Mouse (Mus musculus): Measurements from ENCODE around the gene Abcg1. TPM values are rescaled to one million over a fixed set of nuclear protein-coding genes. Genes with fewer than 3 reads are reported as not detected.
A peak's percentile ranks its signal among the peaks of the same experiment; 100 is the strongest.

The Abcg1 gene
- total and polyA plus RNA-seq, 2 experiments: 3.4 to 5.0 TPM

DNA sequence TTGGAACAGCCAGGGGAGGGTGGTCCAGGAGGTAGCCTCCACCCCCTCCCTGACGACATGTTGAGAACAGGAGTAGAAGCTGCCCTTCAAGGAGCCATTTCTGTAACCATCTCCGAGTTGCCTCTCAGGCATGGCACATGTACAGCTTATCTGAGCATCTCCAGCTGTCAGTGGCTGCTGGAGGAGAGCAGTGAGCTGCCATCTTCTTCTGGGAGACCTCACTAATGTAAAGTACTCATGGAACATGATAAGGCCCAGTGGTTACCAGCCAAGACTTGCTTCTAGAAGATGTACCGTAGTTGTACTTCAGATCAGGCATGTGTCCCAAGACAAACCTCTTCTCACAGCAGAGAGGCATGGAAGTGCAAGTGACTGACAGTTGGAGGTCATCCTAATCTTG lies 28.0 kb downstream of the Abcg1 start:
- peaks cover 9% of the 10 kb centered on the region for H3K4me1 ChIP-seq (ENCODE audit: control insufficient read depth, insufficient read depth, low read length)
- H3K9ac ChIP-seq (ENCODE audit: low read depth, low read length): no peak overlapping the region
- no peak overlapping the region for H3K4me3 ChIP-seq (ENCODE audit: insufficient read depth, low read depth, low read length)
- 92% methylated on average over 3 of the region's 3 CpGs for WGBS
- DNase-seq (ENCODE audit: extremely low read depth, low read depth, low spot score): no peak
- H3K27me3 ChIP-seq (ENCODE audit: control insufficient read depth, insufficient read depth, low read length): no peaks in the 10 kb centered on the region
- no peak for TF ChIP-seq CTCF (IDR thresholded peaks at IDR 0.05; ENCODE audit: low read depth, low read length)
- no peak for TF ChIP-seq POLR2A (IDR thresholded peaks at IDR 0.05; ENCODE audit: extremely low read depth, insufficient read depth, low read length)
- peaks cover 4% of the 10 kb centered on the region; the same call in 1 of the 2 replicates for H3K79me2 ChIP-seq (ENCODE audit: control insufficient read depth, insufficient read depth, low read length)
- H3K36me3 ChIP-seq (ENCODE audit: control insufficient read depth, insufficient read depth, low read length): no peaks in the 10 kb centered on the region
- no peak overlapping the region for H3K27ac ChIP-seq (replicated peaks; ENCODE audit: insufficient read depth, low read depth, low read length)

- Histone ChIP-seq H3K27ac (replicated peaks; ENCODE audit: insufficient read depth, low read depth, low read length) (no peak overlapping the region), H3K4me3 (ENCODE audit: insufficient read depth, low read depth, low read length) (no peak overlapping the region), H3K9ac (ENCODE audit: low read depth, low read length) (no peak overlapping the region), H3K4me1 (ENCODE audit: control insufficient read depth, insufficient read depth, low read length) (peaks cover 9% of the 10 kb centered on the region), H3K27me3 (ENCODE audit: control insufficient read depth, insufficient read depth, low read length) (no peaks in the 10 kb centered on the region), H3K36me3 (ENCODE audit: control insufficient read depth, insufficient read depth, low read length) (no peaks in the 10 kb centered on the region), H3K79me2 (ENCODE audit: control insufficient read depth, insufficient read depth, low read length) (peaks cover 4% of the 10 kb centered on the region; the same call in 1 of the 2 replicates)
- TF ChIP-seq POLR2A (IDR thresholded peaks at IDR 0.05; ENCODE audit: extremely low read depth, insufficient read depth, low read length) (no peak), CTCF (IDR thresholded peaks at IDR 0.05; ENCODE audit: low read depth, low read length) (no peak)
- DNase-seq (ENCODE audit: extremely low read depth, low read depth, low spot score): no peak
- WGBS: 85% methylated on average over 7 of the region's 7 CpGs
These were observed 28.7 kb downstream of the Abcg1 start for GRCm38 (mm10) chr17:31086196-31086595.

DNA sequence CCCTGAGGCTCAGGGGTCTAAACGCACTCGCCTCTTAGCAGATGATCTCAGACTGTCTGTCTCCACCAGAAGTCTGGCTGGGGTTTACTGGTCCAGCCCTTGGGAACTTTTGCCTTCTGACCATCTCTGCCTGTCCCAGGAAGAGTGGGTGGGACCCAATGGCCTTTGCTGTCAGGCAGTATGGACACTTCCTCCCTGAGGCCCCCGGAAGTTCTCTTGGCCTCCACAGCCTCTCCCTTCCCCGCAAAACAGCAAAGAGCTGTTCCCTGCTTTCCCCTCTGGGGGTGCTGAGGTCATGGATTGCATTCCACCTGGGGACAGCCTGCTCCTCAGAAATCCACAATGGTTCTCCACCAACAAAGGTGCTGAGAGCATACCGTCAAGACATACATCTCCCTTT lies 31.2 kb downstream of the Abcg1 start:
- peaks cover 9% of the 10 kb centered on the region for H3K4me1 ChIP-seq (ENCODE audit: control insufficient read depth, insufficient read depth, low read length)
- H3K79me2 ChIP-seq (ENCODE audit: control insufficient read depth, insufficient read depth, low read length): peaks cover 4% of the 10 kb centered on the region; the same call in 1 of the 2 replicates
- WGBS: 56% methylated on average over 5 of the region's 5 CpGs
- no peak overlapping the region for H3K4me3 ChIP-seq (ENCODE audit: insufficient read depth, low read depth, low read length)
- no peaks in the 10 kb centered on the region for H3K27me3 ChIP-seq (ENCODE audit: control insufficient read depth, insufficient read depth, low read length)
- no peak for DNase-seq (ENCODE audit: extremely low read depth, low read depth, low spot score)
- no peak for TF ChIP-seq POLR2A (IDR thresholded peaks at IDR 0.05; ENCODE audit: extremely low read depth, insufficient read depth, low read length)
- no peak for TF ChIP-seq CTCF (IDR thresholded peaks at IDR 0.05; ENCODE audit: low read depth, low read length)
- H3K36me3 ChIP-seq (ENCODE audit: control insufficient read depth, insufficient read depth, low read length): no peaks in the 10 kb centered on the region
- no peak overlapping the region for H3K9ac ChIP-seq (ENCODE audit: low read depth, low read length)
- H3K27ac ChIP-seq (replicated peaks; ENCODE audit: insufficient read depth, low read depth, low read length): peak overlapping the region; percentile 66

GRCm38 (mm10) chr17:31089848-31090247 lies 32.4 kb downstream of the Abcg1 start:
- Histone ChIP-seq H3K4me3 (ENCODE audit: insufficient read depth, low read depth, low read length) (no peak overlapping the region), H3K36me3 (ENCODE audit: control insufficient read depth, insufficient read depth, low read length) (no peaks in the 10 kb centered on the region), H3K79me2 (ENCODE audit: control insufficient read depth, insufficient read depth, low read length) (peaks cover 4% of the 10 kb centered on the region; the same call in 1 of the 2 replicates), H3K27ac (replicated peaks; ENCODE audit: insufficient read depth, low read depth, low read length) (peak overlapping the region; percentile 66), H3K4me1 (ENCODE audit: control insufficient read depth, insufficient read depth, low read length) (peaks cover 9% of the 10 kb centered on the region), H3K27me3 (ENCODE audit: control insufficient read depth, insufficient read depth, low read length) (no peaks in the 10 kb centered on the region), H3K9ac (ENCODE audit: low read depth, low read length) (no peak overlapping the region)
- DNase-seq (ENCODE audit: extremely low read depth, low read depth, low spot score): no peak
- TF ChIP-seq CTCF (IDR thresholded peaks at IDR 0.05; ENCODE audit: low read depth, low read length): no peak
- no peak for TF ChIP-seq POLR2A (IDR thresholded peaks at IDR 0.05; ENCODE audit: extremely low read depth, insufficient read depth, low read length)
- WGBS: 66% methylated on average over 8 of the region's 8 CpGs

GRCm38 (mm10) chr17:31091023-31091735 lies 33.7 kb downstream of the Abcg1 start:
- Histone ChIP-seq H3K4me3 (ENCODE audit: insufficient read depth, low read depth, low read length) (no peak overlapping the region), H3K27me3 (ENCODE audit: control insufficient read depth, insufficient read depth, low read length) (no peaks in the 10 kb centered on the region), H3K27ac (replicated peaks; ENCODE audit: insufficient read depth, low read depth, low read length) (no peak overlapping the region), H3K4me1 (ENCODE audit: control insufficient read depth, insufficient read depth, low read length) (peaks cover 9% of the 10 kb centered on the region), H3K9ac (ENCODE audit: low read depth, low read length) (no peak overlapping the region), H3K36me3 (ENCODE audit: control insufficient read depth, insufficient read depth, low read length) (no peaks in the 10 kb centered on the region), H3K79me2 (ENCODE audit: control insufficient read depth, insufficient read depth, low read length) (no peaks in the 10 kb centered on the region)
- no peak for DNase-seq (ENCODE audit: extremely low read depth, low read depth, low spot score)
- TF ChIP-seq CTCF (IDR thresholded peaks at IDR 0.05; ENCODE audit: low read depth, low read length): no peak
- no peak for TF ChIP-seq POLR2A (IDR thresholded peaks at IDR 0.05; ENCODE audit: extremely low read depth, insufficient read depth, low read length)
- 58% methylated on average over 13 of the region's 13 CpGs for WGBS

DNA sequence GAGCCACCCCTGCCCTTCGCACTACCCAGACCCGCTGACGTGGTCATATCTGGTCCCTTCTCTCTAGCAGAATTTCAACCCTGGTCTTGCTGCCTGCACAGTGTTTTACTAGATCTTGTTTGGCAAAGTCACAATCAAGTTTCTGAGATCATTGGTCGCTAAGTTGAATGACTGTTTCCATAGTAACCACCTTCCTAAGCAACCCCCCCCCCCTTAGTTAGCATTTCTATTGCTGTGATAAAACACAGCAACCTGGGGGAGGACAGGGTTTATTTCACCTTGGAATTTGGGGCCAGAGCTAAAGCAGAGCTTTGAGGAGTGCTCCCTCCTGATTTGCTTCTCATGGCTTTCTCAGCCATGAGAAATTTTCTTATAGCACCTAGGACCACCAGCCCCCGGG lies 37.3 kb downstream of the Abcg1 start:
- no peak overlapping the region for H3K4me3 ChIP-seq (ENCODE audit: insufficient read depth, low read depth, low read length)
- no peaks in the 10 kb centered on the region for H3K79me2 ChIP-seq (ENCODE audit: control insufficient read depth, insufficient read depth, low read length)
- no peak overlapping the region for H3K9ac ChIP-seq (ENCODE audit: low read depth, low read length)
- H3K4me1 ChIP-seq (ENCODE audit: control insufficient read depth, insufficient read depth, low read length): no peaks in the 10 kb centered on the region; the same call in 1 of the 2 replicates
- H3K27ac ChIP-seq (replicated peaks; ENCODE audit: insufficient read depth, low read depth, low read length): no peak overlapping the region
- WGBS: 79% methylated on average over 5 of the region's 5 CpGs
- no peaks in the 10 kb centered on the region for H3K36me3 ChIP-seq (ENCODE audit: control insufficient read depth, insufficient read depth, low read length)
- no peak for DNase-seq (ENCODE audit: extremely low read depth, low read depth, low spot score)
- H3K27me3 ChIP-seq (ENCODE audit: control insufficient read depth, insufficient read depth, low read length): no peaks in the 10 kb centered on the region
- no peak for TF ChIP-seq POLR2A (IDR thresholded peaks at IDR 0.05; ENCODE audit: extremely low read depth, insufficient read depth, low read length)
- TF ChIP-seq CTCF (IDR thresholded peaks at IDR 0.05; ENCODE audit: low read depth, low read length): no peak
